Mouse (Mus musculus) cerebellum, postnatal 4 days (tissue): Measurements from ENCODE around the gene Acly.

Experiments
- DNase-seq, 2 experiments: peaks; one replicate each; pipeline ENCODE4 v3.0.0; 2022; ENCODE audit warnings: low spot score in 2 of 2, mixed read lengths in 1 of 2

The Acly gene

DNA sequence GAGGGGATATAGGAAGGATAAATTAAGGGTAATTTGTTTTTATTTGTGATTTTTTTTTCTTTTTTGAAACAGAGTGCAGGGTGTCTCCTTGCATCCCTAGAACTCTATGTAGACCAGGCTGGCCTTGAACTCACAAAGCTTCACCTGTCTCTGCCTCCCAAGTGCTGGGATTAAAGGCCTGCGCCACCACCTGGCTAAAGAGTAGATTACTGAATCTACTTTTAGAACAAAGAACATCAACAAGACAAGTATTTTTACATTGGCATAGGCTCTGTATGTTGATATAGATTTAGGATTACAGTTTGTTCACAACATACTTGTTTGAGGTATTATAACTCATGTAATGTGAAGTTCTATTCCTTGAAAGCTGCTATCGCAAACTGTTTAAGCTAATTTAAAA is 17.2 kb downstream of the Acly start:
- no peak for DNase-seq

DNA sequence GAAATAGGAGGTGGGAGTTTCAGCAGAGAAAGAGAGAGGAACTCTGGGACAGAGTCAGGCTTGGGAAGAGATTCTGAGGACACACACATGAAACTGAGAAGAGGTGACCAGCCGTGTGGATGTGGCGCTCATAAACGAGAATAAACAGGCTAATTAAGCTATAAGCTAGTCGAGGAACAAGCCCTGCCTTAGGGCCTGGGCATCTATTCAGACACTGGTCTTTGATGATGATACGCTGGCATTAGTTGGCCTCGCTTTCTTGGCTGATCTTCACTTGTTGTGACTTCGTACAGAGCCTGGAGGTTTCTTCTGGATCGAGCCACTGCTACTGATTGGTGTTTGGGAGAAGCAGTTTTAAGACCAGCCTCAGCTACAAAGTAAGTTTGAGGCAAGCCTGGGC is 21.8 kb downstream of the Acly start:
- DNase-seq: no peak

DNA sequence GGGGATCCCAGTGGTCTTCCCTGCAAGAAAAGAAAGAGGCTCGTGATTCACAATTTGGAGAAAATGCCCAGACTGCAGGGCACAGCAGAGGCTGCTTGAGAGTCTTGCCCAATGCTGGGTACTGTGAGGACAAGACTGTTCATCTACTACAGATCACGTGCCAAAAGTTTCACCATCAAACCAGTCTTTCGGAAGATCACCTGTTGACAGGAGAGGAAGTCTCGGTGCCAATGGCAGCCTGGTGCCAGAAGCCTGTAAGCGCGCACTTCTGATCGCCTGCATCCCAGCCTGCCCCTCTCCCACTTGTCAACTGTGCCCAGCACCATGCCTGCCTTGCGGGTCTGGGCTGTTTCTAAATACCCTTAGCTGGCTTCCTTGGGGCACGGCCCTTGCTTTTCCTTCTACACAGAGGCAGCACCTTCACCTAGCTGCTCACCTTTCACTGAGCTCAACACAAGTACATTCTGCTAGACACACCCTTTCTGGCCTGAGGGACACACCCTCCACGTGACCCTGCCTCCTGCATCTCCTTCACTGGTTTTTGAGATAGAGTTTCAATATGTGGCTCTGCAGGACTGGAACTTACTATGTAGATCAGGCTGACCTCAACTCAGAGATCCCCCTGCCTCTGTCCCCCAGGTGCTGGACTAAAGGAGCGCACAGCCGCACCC is 22.7 kb downstream of the Acly start:
- DNase-seq: no peak

DNA sequence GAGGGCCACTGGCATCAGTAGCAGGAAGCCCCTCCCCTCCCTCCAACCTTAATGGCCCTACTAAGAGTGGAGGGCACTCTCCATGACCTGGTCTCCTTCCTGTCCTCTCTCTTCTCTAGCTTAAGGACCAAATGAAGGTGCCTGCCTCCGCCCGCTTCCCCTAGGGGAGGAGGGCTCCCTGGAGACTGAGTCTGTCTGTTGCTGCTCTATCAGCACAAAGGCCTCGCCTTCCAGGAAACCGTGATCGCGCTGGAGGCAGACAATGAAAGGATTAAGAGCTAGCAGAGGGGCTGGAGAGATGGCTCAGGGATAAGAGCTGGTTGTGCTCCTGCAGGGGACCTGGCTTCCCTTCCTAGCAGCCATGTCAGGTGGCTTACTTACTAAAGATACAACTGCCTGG is 26.5 kb downstream of the Acly start:
- no peak for DNase-seq

DNA sequence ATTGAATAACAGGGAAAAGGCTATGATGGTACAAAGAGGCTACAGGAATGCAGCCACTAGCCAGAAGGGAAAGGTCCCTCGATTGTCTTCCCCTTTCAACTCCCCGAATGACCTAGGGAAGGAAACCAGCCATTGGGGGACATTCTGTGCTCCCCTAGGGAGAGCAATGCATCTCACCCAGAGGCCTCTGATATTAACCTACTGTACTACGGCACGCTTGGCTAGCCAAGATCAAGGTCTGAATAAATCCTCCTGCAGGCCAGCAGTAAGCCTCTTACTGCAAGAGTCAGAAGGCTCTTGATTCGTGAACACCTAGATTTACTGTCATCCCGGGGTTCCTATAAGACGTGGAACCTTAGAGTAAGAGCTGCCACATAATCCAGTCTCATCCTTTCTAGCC is 27.1 kb downstream of the Acly start:
- no peak for DNase-seq

DNA sequence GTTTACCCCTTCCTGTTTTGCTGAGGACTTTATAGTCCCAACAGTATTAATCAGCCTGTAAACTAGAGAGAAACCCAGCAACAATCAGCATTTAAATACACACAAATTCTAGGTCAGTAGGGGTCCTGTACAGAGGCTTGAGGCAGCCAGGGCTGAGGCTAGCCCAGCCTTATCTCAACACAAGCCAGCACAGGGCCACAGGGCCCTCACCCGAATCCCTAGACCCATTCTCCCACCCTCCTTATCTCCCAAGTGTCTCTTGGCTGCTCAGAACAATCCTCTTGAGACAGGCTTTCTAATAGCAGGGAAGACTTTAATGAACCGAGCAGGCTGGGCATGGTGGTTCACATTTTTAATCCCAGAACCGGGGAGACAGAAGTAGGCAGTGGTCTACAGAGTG is 27.6 kb downstream of the Acly start:
- DNase-seq: no peak

DNA sequence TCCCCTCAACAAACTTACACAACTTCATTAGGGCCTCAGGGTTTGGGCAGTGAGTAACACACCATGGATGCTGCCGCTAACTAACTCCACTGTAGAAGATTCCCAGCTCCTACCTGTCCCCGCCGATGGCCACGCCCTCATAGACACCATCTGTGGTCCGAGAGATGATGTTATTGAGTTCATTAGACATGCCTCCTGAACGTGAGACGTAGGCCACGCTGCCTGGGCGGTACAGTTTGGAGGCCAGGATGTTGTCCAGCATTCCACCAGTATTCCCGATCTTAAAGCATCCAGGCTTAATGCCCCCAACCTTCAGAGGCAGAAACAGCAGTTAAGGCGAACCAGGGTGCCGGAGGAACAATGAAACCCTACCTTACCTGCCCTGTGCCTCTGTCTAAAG is 34.0 kb downstream of the Acly start:
- no peak for DNase-seq

DNA sequence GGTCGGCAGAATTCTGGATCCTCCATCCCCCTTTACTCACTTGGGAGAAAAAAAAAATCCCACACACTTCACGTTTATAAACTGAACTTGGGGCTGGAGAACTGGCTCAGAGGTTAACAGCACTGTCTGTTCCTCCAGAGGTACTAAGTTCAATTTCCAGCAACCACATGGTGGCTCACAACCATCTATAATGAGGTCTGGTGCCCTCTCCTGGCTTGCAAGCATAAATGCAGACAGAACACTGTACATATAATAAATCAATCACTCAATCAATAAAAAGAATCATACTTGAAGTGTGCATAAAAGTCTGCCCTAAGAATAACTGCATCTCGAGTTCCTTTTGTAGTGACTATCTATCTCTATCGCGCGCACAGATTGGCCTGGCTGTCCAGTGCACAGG is 36.8 kb downstream of the Acly start:
- no peak for DNase-seq

DNA sequence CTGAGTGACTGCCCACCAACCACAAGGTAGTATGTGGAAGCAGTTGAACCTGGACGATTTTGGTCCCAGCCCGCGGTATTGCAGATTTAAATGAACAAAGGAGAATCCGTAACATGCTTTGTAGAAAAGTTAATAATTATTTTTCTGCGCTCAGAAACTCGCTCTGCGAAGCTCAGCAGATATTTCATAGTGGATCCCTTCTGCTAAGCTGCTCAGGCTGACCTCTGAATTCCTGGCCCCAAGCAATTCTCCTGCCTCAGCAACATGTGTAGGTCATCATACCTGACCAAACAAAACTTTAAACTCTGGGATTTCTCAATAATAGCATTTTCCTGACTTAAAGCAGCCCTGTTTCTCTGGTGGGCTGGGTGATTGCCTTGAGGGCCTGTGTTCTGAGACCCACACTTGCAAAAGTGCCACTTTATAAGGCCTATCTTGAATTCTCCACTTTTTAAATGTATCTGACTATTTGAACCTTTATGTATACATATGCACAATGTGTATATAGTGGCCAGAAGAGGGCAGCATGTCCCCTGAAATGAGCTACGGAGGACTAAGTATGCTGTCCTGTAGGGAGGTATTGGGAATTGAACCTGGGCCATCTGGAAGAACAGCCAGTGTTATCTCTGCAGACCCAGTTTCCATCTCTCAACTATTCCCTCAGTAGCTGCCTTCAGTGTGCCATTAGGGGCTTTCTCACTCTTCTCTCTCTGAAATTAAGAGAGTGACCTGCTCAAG is 41.8 kb downstream of the Acly start:
- peak in 1 of 2 experiments; percentile 12 for DNase-seq

DNA sequence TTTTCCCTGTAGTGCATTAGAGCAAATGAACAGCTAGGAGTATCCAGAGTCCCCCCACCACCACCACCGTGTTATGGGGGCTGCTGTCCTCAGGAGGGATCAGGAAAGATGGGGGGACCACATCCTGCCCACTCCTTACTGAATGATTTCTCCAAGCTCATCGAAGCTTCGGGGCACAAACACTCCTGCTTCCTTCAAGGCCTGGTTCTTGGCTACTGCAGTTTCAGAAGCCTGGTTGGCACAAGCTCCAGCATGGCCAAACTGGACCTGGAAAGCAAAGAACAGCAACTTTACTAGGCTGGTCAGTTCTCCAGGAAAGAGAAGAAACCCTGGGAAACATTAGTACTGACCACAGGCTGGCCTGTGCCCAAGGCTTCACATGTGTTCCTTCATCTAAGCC is 43.3 kb downstream of the Acly start:
- DNase-seq: no peak

DNA sequence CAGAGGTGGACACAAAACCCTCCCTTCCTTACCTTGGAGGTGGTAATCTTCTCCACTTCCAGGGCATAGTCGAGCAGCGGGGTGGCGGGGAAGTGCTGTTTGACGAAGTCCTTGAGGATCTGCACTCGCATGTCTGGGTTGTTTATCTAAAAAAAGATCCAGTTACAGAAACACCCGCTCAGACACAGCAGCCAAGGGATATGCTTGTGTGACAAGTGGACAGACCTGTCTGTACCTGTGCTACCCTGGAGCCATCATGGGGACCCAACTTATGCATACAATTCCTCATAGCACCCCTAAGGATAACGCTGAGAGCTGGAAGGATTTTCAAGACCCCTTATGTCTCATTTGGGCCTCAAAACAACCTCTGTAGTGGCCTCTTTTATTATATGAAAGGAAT is 48.6 kb downstream of the Acly start:
- no peak for DNase-seq

DNA sequence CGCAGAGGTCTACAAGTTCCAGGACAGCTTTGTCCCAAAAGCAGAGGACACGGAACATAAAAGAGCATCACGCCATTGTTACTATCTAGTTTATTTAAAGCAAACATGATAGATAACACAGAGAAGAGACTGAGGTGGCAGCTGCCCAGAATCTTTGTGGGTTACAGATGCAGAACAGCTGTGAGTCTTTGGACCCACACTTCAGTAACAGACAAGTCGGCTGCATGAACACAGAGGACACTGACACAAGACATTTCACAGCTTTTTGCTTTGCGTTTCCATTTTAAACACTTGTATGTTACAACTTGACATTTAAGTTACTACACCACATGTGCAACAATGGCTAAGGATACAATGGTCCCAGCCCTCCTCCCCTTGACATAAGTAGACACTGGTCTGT is 51.5 kb downstream of the Acly start:
- DNase-seq: no peak

DNA sequence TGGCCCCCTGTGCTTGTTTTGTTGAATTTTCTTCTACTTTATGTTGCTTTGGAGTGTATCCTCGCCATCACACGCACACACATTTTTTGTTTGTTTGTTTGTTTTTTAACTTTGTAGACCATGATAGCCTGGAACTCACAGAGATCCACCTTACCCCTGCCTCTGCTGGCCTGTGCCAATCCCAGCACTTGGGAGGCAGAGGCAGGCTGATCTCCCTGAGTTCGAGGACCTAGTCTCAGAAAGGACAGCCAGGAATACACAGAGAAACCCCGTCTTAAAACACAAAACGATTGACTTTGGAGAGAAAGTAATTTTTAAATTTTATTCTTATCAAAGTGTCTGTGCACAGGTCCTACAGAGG is 54.9 kb downstream of the Acly start:
- no peak for DNase-seq

DNA sequence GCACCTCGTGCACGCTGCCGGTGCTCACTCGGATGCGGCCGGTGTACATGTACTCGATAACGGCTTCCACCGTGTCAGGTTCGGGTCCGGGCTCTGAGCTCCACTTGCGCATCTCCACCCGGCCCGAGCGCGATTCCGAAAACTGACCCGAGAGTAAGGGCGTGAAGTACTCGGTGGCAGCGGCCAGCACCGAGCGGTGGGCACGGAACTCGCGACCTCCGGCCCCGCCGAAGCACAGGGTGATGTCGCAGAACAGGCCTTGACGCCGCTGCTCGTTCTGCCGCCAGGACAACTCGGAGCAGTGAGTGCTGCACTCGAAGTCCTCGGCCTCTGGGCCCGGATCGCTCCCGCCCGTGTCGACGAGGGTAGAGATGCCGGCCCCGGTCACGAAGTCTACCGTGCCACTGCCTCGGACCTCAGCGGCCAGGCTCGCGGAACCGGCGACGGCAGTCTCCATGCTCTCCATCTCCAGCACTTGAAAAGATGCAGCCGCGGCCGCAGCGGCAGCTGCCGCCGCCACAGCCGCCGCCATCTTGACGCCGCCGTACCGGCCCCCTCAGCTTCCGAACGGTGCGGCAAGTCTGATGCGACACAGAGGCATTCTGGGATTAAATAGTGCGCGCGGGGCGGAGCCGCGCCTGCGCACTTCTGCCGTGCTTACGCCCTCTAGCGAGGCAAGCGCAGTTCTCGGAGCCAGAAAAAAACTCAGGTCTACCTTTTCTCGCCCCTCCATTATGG is 55.4 kb downstream of the Acly start, which contains the start of gene Klhl11:
Gene Klhl11, minus strand, starts transcription at position 545 of the 738 bp plus-strand sequence.
- DNase-seq: peak; percentile 80 to 93

DNA sequence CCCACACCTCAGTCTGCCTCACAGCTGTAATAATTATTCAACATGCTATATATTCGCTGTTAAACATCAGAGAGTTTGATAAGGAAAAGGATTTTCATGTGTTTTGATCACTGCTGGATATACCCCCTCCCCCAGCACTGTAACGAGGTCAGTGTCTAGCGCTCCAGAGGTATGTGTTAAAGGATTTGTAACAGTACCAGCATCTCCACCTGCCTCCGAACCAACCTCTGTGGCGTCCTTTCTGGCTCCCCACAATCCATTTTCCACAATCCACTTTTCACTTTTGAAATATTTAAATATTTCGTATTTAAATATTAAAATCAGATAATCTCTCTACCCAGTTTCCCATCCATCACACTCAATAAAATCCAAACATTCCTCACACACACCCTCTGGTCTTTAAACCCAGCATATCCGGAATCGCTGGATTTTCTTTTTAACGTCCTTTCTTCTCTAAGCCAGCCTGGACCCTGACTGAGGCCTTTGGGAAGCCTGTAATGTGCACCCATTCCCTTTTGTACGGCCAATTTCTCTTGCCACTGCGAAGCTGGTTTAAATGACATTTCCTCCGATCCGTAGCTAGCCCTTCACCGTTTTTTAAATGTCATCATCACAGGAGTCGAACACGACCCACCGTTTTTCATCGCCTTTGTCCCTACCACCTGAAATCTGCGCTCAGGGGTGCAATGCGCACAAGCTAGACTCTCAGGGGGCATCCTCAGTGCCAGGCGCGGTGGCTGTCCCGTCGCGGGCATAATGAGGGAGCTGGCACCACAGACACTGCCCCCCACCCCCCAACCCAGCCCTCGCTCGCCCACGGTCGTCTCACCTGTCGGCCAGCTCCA is 56.2 kb downstream of the Acly start:
- peak in 1 of 2 experiments; percentile 16 for DNase-seq

DNA sequence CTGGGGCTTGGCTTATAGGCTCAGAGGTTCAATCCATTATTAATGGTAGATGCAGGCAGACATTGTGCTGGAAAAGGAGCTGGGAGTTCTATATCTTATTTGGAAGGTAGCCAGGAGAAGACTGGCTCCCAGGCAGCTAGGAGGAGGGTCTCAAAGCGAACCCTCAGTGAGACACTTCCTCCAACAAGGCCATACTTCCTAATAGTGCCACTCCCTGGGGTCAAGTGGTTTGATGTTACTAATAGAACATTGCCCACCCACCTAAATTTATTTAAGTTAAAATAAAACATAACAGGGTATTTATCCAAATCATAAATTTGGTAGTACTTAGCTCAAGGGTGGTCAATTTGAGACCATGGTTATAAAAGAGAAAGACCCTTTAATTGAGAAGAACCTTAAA is 62.0 kb downstream of the Acly start:
- DNase-seq: no peak

DNA sequence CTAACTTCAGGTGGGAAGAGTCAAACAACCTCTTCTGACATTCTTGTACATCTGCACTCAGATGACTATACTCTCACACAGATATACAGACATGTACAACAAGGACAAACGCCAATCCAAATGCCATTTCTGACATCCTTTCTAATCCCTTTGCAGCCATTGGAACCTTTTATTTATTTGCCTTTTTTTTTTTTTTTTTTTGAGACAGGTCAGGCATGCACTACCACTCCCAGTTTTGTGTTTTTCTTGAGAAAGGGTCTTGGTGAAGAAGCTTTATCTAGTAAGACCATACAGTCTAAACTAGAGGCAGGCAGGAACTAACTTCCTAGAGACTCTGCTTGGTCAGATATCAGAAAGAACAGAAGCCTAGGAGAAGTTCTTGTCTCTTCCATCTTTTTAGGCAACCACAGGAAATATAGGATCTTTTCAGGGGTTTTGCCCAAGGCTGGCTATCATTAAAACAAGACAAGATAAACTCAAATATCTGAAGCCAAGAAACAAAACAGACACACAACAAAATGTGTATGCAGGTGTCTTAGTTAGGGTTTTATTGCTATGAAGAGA is 62.5 kb downstream of the Acly start:
- no peak for DNase-seq

DNA sequence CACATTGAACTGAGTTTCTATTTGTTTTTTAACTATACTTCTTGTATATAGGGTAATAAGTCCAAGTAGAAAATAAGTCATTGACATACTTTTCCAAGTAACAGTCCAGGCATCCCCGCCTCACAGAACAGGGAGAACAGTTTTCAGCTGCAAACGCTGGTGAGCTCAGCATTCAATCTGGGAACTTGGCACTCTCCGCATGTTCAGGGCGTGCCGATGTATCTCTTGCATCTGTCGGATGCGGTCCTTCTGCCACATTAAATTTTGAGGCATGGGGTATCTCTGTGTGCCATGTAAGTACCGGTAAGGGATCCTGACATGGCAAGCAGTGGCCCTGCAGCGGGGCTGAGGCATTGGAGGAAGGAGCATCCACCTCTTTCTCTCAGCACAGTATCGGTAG is 65.1 kb downstream of the Acly start:
- no peak for DNase-seq

DNA sequence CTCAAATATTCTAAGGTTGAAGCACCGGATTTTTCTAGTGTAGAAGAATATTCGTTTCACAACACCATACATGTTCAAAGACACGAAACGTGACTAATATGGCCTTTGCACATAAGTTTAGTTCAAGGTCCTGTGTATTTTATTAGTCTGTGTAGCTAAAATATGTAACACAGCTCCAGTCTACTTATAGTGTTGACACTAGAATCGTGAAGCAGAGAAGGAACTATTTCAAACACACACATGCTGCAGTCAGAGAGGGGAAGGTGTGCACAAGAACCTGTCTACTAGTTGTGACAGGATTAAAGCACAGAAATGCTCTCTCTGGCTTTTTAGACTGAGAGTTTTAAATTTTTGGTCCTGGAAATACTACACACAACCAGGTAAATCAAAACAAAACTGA is 70.1 kb downstream of the Acly start:
- DNase-seq: no peak

DNA sequence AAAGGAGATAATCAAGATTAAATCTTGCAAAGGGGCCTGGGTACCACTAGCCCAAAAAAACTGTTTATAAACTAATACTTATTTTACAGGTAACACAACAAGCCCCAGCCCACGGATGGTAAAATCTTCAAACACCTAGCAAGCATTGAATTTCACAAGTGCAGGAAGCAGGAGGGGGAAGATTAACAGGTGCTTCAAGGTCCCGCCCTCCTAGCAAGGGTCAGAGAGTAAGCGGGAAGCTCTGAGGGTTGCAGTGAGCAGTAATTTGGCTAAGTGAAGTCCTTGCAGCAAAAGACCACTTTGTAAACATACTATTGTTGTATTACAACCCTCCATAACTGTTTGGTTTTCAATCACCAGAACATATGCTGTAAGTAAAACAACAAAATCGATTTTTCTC is 70.6 kb downstream of the Acly start:
- DNase-seq: no peak

DNA sequence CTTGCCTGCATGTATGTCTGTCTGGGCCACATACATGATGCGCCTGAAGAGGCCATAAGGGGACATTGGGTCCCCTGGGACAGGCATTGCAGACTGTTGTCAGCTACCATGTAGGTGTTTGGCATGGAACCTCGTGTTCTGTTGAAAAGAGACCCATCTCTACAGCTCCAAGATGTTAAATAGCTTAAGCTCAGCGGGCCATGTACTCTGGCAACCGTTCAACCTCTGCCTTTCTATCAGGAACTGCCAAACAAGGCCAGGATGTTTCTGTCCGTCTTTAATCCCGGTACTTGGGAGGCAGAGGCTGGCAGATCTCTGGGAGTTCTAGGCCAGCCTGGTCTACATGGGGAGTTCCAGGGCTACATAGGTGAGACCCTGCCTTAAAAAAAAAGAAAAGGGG is 85.2 kb downstream of the Acly start:
- DNase-seq: no peak

DNA sequence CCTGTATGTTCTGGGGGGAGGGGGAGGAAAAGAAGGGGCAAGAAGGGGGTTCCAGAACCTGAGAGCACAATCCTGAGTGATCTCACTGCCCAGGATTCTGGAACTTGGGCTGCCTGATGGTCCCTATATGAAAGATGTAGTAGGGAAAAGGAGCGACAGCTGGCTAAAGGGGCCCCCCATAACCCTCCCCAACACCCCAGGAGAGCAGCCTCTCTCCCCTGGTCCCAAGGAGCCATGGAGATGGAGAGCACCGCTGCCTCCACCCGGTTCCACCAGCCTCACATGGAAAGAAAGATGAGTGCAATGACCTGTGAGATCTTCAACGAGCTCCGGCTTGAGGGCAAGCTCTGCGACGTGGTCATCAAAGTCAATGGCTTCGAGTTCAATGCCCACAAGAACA is 86.0 kb downstream of the Acly start, which contains the start of the genes Nt5c3b and Klhl10:
Gene Nt5c3b, minus strand, starts transcription at position 12 of the 400 bp plus-strand sequence.
Gene Klhl10, plus strand, starts transcription at position 121 of the 400 bp plus-strand sequence.
- DNase-seq: no peak
